Mouse (Mus musculus): ENCODE results near the gene Fbxl17.

Fbxl17 gene

GRCm38 (mm10) chr17:63168019-63168788 is 331.6 kb downstream of the Fbxl17 start:
- no peak for DNase-seq (ENCODE audit: low read depth, low spot score)

- no peak for DNase-seq (ENCODE audit: low read depth, low spot score)
Measured at GRCm38 (mm10) chr17:63167248-63167647, 332.6 kb downstream of the Fbxl17 start.

- DNase-seq (ENCODE audit: low read depth, low spot score) = no peak
Measured at GRCm38 (mm10) chr17:63166692-63167091, 333.1 kb downstream of the Fbxl17 start.

- DNase-seq (ENCODE audit: low read depth, low spot score) = no peak
Measured at GRCm38 (mm10) chr17:63165847-63166246, 334.0 kb downstream of the Fbxl17 start.

- DNase-seq (ENCODE audit: low read depth, low spot score) = no peak
Measured at GRCm38 (mm10) chr17:63164289-63164688, 335.5 kb downstream of the Fbxl17 start.

- peak; percentile 73 for DNase-seq (ENCODE audit: low read depth, low spot score)
Measured at GRCm38 (mm10) chr17:63161953-63162352, 337.9 kb downstream of the Fbxl17 start.

GRCm38 (mm10) chr17:63159196-63159595 is 340.6 kb downstream of the Fbxl17 start:
- DNase-seq (ENCODE audit: low read depth, low spot score) = no peak

GRCm38 (mm10) chr17:63158436-63158835 is 341.4 kb downstream of the Fbxl17 start:
- no peak for DNase-seq (ENCODE audit: low read depth, low spot score)

- DNase-seq (ENCODE audit: low read depth, low spot score) = no peak
Measured at GRCm38 (mm10) chr17:63157906-63158305, 341.9 kb downstream of the Fbxl17 start.

- no peak for DNase-seq (ENCODE audit: low read depth, low spot score)
Measured at GRCm38 (mm10) chr17:63157019-63157418, 342.8 kb downstream of the Fbxl17 start.

- peak; percentile 71 for DNase-seq (ENCODE audit: low read depth, low spot score)
Measured at GRCm38 (mm10) chr17:63146514-63146913, 353.3 kb downstream of the Fbxl17 start.

- peak; percentile 63 for DNase-seq (ENCODE audit: low read depth, low spot score)
Measured at GRCm38 (mm10) chr17:63145751-63146491, 353.9 kb downstream of the Fbxl17 start.

- DNase-seq (ENCODE audit: low read depth, low spot score) = no peak
Measured at GRCm38 (mm10) chr17:63145311-63145741, 354.5 kb downstream of the Fbxl17 start.

- no peak for DNase-seq (ENCODE audit: low read depth, low spot score)
Measured at GRCm38 (mm10) chr17:63143825-63144224, 356.0 kb downstream of the Fbxl17 start.

- DNase-seq (ENCODE audit: low read depth, low spot score) = no peak
Measured at GRCm38 (mm10) chr17:63134805-63135204, 365.0 kb downstream of the Fbxl17 start.

GRCm38 (mm10) chr17:63122427-63122826 is 377.4 kb downstream of the Fbxl17 start:
- no peak for DNase-seq (ENCODE audit: low read depth, low spot score)

- no peak for DNase-seq (ENCODE audit: low read depth, low spot score)
Measured at GRCm38 (mm10) chr17:63119701-63120100, 380.1 kb downstream of the Fbxl17 start.

- DNase-seq (ENCODE audit: low read depth, low spot score) = no peak
Measured at GRCm38 (mm10) chr17:63119077-63119476, 380.7 kb downstream of the Fbxl17 start.

- no peak for DNase-seq (ENCODE audit: low read depth, low spot score)
Measured at GRCm38 (mm10) chr17:63117130-63117529, 382.7 kb downstream of the Fbxl17 start.

- DNase-seq (ENCODE audit: low read depth, low spot score) = no peak
Measured at GRCm38 (mm10) chr17:63114399-63115085, 385.3 kb downstream of the Fbxl17 start.

GRCm38 (mm10) chr17:63112826-63113225 is 387.0 kb downstream of the Fbxl17 start:
- no peak for DNase-seq (ENCODE audit: low read depth, low spot score)

- DNase-seq (ENCODE audit: low read depth, low spot score) = no peak
Measured at GRCm38 (mm10) chr17:63110994-63111393, 388.8 kb downstream of the Fbxl17 start.

All from 3T3-L1 (cell line).